Mouse (Mus musculus): ENCODE results near the gene Ampd2.

GRCm38 (mm10) chr3:108097656-108098055, 11.2 kb upstream of the Ampd2 start:
- no peak for TF ChIP-seq CTCF (IDR thresholded peaks at IDR 0.05; ENCODE audit: low read depth)
- TF ChIP-seq EP300 (IDR thresholded peaks at IDR 0.05; ENCODE audit: low read depth) = no peak

Measured in liver, embryonic 14.5 days (tissue).